Mouse (Mus musculus) kidney, adult 18-20 months (tissue): ENCODE measurements around the gene Dnttip1.
A peak's percentile ranks its signal among the peaks of the same experiment; 100 is the strongest.
"Not testable (repeated sequence)": the region's sequence is repeated elsewhere in the genome, so short reads cannot be mapped to it uniquely, and the experiment has no call there.

Experiments
- DNase-seq: peaks from one replicate; pipeline ENCODE4 v3.0.0; 2021

The Dnttip1 gene

DNA sequence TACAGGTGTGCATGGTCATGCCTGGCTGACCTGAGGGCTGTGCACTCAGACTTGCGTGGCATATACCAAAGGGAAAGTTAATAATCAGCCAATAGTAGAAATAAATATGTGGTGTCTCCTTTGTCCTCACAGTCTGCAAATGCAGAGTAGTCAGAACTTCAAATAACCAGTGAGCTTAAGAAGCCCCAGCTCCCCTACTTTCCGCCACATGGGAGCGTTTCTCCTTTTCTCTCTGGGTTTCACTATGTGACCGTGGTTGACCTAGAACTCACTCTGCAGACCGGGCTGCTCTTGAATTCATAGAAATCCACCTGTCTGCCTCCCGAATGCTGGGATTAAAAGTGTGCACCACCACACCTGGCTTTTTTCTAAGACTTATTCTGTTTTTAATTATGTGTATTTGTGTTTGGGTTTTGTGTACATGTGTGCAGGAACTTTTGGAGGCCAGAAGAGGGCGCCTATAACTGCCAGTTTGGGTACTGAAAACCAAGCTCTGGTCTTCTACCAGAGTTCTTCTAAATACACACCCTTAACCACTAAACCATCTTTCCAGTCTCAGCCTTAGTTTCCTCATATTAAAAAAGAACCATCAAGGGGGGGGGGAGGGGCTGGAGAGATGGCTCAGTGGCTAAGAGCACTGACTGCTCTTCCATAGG lies 38.3 kb downstream of the Dnttip1 start:
- DNase-seq, result no peak

DNA sequence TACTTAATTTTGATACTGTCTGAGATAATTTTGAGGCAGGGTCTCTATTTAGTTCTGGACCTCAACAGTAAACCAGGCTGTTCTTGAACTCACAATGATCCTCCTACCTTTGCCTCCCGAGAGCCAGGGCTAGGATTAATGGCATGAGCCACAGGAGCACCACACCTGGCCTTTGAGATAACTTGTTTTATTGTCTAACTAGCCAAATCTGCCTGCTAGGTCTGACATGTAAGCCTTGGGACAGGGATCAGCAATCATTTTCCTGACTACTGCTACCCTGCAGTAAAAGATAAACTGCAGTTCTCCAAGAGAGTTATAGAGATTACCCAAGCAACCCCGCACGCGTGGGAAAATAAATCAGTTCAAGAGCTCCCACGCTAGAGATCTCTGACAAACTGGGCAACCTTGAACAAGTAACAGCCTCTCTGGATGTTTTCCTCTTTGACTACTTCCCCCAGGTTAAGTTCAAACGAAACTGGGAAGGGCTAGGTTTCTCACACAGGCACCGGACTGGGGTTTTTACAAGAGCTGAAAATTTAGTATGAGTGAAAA lies 39.2 kb downstream of the Dnttip1 start:
- DNase-seq, result no peak

DNA sequence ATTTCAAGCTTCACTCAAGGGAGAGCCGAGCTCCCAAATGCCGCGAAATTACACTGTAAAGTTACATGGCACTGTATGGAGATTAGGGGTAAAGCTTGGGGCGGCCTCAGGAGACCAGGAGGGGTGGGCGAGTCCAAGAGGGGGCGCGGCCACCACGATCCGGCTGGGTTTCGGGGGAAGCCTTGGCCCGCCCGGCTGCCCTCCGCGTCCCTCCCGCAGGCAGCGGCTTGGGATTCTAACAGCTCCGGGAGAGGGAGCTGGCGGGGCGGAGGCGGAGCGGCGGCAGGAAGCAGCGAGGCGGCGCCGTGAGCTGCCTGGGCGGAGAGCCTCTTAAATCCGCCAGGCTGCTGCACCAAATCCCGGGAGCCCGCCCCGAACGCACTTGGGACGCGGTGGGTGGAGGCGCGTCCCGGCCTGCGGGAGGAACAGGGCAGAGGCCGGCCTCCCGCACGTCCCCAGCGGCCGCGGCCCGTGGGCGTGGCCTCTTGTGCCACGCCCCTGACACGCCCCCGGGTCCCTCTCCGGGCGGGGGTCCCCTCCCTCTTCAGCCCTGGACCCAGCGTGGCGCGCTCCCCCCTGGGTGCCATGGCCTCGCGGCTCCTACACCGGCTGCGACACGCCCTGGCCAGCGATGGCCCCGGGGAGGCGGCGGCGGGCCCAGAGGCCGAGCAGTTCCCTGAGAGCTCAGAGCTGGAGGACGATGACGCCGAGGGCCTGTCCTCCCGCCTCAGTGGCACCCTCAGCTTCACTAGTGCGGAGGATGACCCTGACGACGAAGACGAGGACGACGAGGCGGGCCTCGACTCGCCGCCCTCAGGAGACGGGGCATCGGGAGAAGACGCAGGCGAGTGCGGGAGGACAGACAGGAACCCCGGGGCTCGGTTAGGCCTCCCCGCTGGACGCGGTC lies 40.0 kb downstream of the Dnttip1 start, which contains the start of gene Snx21:
Gene Snx21 (plus strand): TSS at position 343 of the 907 bp plus-strand sequence.
- peak; percentile 93 for DNase-seq

DNA sequence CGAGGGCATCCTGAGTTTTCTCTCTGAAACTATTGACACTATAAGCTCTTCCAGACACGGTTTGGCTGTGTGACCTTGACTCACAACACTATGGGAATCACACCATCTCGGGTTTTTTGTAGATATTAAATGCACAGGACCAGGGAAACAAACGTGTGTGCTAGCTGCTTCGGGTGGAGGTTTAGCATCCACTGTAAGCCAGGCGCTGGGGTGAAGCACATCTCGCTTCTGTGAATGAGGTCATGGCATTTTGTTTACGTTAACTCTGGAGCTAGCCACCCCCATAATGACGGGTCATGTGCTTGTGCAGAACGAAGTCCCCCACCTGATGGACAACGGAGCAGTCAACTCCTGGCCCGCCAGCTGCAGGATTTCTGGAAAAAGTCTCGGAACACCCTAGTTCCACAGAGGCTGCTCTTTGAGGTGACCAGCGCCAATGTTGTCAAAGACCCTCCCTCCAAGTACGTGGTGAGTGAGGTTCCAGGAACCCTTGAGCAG lies 40.7 kb downstream of the Dnttip1 start:
- DNase-seq, result no peak

DNA sequence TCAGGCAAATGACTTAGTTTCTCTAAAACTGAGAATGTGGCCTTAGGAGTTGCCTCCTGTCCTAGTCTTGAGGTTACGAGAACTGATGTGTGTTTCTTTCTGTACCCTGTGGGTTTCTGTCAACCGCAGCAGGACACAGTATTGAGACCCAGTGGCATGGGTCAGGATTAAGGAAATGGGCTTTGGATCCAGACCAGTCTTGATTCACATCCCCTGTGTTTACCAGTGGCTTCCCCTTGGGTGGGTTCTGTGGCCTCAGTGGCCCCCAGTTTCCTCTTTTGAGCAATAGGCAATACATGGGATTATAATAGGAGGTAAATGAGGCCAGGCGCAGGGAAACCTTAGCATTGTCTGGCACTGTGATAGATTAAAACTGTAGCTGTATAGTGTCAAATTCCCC lies 41.2 kb downstream of the Dnttip1 start:
- DNase-seq, result no peak

DNA sequence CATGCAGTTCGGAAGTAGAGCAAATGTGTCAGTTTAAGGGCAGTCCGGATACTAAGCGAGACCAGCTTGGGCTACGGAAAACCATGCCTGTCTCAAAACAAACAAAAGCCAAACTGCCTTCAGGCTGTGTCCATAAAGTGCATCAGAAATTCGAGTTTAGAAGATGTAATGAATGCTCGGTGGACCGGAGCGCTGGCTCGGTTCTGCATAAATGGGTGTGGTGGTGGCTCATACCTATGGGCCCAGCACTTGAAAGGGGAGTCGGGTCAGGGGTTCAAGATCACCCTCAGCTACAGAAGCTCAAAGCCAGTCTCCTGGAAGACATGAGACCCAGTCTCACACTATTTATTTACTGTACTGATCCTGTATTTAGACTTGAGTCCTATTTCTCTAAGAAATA lies 42.0 kb downstream of the Dnttip1 start:
- no peak for DNase-seq

DNA sequence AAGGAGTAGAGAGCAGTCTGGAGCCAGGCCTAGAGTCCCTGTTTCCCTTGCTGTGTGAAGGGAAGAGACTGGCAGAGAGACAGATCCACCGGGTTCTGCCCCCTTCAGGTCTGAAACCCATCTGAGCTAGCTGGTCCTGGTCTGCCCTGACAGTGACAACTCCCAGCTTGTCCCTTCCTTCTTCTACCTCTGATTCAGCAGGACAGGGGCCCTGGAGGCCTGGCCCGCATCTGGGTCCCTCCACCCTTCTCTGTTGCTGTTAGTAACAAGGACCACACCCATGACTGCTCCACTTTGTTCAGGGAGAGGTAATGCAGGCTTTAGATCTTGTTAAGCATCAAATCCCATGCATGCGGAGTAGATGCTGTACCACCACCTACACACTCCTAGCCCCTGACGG lies 42.6 kb downstream of the Dnttip1 start:
- no peak for DNase-seq

DNA sequence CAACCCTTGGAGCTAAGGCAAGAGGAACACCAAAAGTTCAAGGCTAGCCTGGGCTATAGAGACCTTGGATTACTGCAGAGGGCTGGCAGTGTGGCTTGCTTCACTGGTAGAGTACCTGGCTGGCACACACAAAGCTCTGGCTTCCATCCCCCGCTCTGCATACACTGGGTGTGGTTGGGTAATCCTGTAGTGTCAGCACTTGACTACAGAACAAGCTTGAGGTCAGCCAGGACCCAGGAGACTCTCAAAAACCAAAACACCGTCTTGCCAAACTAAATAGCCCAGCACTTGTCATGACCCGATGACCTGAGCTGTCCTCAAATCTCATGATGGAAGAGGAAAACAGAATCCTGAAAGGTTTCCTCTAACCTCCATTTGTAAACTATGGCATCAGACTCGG lies 44.7 kb downstream of the Dnttip1 start:
- no peak for DNase-seq

DNA sequence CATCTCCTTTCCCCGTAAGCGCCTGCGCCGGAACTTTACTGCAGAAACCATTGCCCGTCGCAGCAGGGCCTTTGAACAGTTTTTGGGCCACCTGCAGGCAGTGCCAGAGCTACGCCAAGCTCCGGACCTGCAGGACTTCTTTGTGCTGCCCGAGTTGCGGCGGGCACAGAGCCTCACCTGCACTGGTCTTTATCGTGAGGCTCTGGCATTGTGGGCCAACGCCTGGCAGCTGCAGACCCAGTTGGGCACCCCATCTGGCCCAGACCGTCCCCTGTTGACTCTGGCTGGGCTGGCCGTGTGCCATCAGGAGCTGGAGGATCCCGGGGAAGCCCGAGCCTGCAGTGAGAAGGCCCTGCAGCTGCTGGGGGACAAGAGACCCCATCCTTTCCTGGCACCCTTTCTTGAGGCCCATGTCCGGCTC lies 46.1 kb downstream of the Dnttip1 start:
- DNase-seq, result no peak

DNA sequence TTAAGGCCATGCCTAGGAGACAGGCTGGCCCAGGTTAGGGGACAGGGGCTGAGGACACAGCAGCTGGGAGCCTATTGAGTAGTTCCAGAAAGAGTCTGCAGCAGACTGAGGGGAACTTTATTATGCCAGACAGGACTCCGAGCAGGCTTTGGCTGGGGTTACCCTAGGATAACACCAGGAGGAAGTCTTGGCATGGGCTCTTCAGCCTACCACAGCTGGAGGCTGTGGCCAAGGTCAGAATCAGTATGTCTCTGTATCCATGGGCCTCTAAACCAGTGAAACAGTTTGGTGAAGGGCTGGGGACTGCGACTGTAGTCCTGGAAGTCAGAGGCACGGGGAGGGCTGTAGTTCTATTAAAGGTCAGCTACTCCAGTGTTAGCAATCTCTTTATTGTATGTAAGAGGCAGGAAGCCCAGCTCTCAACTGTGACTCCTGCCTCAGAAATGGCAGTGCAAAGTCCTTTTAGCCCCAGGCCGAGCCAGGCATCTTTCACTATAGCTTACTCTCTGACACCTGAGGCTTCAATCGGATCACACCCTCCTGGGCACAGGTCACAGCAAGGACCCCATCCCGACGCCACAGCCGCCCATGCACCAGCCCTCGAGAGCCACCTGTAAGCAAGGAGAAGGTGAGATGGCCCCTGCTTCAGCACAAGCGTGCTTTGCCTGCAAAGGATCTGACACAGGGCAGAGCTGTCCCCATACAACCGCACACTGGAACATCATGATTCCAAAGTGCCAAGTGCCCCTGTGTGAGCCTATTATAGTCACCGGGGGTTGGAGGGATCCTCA lies 46.8 kb downstream of the Dnttip1 start:
- no peak for DNase-seq

DNA sequence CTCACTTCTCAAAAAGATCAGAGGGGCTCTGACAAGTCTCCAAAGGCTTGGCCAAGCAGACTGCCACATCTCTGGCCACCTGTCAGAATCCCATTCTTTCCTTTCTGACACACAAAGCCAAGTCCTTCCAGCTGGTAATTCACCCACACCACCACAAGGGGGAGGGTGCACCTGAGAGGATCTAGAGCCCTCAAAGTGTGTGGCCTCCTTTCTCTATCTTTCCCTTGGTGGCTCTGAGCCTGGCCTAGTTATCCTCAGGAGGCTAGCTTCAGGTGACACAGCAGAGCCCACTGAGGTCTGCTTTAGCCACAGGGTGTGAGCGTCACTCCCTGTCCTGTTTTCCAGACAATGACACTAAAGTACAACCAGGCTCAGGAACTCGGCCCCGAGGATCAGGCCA lies 47.5 kb downstream of the Dnttip1 start:
- DNase-seq, result peak; percentile 73

DNA sequence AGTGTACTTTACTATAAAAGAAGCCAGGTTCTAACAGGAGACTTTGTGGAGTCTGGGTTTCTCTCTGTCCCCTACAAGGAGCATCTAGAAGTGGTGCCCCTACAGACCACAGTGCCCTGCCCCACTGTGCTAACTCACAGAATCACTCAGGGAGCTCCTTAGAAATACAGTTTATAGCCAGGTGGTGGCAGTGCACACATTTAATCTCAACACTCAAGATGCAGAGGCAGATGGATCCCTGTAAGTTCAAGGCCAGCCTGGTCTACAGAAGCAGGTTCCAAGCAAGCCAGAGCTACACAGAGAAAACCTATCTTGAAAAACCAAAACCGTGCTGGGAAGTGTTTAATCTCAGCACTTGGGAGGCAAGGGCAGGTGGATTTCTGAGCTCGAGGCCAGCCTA lies 48.0 kb downstream of the Dnttip1 start:
- DNase-seq, result no peak

DNA sequence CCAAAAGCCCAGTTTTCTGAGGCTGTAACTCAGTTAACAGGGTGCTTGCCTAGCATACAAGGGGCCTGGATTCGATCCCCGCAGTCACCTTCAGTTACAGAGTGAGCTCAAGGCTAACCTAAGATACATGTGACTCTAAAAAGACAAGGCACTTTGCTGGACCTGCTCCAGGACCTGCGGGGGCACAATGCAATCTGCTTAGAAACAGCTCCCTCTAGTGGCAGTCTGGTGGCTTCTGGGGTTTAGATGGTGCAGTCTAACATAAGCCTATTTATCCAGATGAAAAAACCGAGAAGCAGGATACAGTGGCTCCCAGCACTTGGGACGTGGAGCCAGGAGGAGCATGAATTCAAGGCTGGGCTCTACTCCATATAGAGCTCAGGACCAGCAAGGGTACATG lies 48.5 kb downstream of the Dnttip1 start:
- DNase-seq, result peak; percentile 85

DNA sequence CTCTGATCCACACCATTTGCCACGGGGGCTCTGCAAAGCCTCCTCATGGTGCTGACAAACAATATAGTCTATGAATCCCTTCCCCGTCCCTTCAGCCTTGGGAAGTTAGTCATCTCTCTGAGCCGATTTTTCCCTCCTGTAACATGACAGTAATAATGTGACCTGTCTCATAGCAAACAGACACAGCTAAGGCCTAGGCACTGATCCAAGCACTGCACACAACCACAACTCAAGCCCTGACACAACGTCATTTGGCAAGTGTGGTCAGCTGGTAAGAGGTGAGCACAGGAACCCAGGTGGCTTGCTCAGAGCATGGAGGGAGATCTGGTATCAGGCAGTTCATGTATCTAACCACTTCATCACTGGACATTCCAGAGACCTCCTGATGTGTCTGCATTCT lies 50.1 kb downstream of the Dnttip1 start:
- no peak for DNase-seq

DNA sequence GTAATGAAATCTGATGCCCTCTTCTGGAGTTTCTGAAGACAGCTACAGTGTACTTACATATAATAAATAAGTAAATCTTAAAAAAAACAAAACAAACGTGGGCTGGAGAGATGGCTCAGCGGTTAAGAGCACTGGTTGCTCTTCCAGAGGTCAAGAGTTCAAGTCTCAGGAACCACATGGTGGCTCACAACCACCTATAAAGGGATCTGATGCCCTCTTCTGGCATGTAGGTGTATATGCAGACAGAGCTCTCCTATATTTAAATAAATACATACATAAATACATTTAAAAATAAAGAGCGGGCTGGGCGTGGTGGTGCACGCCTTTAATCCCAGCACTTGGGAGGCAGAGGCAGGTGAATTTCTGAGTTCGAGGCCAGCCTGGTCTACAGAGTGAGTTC lies 52.8 kb downstream of the Dnttip1 start:
- DNase-seq, result not testable (repeated sequence)

DNA sequence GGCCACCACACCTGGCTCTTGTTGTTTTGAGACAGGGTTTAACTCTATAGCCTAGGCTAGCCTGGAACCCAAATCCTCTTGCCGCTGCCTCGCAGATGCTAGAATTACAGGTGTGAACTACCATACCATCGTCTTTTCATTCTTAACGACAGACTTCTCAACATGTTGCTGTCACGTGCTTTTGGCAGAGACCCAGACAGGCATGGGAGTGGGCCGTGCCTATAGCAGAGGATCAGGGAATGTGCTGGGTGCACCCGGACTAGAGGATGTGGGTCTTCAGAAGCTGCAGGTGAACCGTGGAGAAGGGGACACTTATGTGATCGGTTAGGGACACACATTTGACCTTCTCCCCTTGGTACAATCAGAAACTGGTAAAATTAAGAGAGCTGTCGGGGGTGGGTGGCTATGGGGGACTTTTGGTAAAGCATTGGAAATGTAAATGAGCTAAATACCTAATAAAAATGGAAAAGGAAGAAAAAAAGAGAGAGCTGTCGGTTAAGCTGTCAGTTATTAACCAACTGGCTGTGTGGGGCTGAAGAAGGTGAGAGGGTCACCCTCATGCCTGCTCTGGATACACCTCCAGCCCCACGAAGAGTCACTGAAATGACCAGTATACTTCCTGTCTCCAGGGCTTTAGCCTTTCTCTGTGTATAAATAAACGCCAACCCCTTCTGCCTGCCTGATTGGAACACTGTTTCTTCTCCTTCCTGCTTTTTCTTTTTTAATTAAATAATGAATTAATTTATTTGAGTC lies 54.6 kb downstream of the Dnttip1 start:
- DNase-seq, result peak; percentile 25

DNA sequence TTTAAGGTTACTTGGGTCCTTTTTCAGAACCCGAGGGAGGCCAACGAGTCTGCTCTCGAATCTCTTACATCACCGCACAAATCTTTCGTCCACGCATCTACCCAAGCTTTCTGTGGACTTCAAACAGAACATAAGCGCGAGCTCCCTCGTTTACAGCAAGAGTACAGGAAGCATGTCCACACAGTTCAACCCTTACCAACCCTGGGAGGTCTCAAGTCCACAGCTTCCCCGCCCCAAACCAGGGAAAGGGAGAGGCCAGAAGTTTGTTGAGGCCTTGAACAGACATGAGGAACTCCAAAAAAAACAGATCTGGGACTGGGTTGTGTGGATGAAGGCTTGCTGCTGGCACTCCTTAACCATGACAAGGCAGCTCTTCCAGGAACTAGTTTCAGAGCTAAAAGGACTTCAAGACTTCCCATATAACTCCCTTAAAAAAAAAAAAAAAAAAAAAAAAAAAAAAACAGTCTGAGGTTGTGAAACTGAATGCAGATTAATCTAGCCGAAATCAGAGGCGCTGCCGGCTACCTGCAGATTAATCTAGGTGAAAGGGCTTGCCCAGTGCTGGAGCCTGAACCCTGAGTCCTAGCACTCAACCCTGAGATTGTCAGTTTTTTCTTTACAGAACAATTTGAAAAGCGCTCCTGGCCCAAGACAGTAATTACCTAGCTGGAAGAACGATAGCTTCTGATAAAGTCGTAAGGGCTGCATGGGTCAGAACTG lies 57.6 kb downstream of the Dnttip1 start:
- peak; percentile 27 for DNase-seq

DNA sequence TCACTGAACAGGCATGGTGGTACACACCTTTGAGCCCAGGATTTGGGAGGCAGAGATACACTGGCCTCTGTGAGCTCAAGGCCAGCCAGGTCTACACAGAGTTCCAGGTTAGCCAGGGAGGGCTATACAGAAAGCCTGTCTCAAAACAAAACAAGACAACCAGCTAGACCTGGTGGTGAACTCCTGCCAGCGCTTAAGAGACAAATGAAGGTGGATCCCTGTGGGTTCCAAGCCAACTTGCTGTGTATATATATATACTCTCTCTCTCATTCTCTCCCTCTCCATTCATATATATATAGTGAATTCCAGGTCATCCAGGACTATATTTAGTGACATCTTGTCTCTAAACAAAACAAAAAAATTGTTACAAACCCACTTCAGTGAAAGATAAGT lies 58.1 kb downstream of the Dnttip1 start:
- no peak for DNase-seq

DNA sequence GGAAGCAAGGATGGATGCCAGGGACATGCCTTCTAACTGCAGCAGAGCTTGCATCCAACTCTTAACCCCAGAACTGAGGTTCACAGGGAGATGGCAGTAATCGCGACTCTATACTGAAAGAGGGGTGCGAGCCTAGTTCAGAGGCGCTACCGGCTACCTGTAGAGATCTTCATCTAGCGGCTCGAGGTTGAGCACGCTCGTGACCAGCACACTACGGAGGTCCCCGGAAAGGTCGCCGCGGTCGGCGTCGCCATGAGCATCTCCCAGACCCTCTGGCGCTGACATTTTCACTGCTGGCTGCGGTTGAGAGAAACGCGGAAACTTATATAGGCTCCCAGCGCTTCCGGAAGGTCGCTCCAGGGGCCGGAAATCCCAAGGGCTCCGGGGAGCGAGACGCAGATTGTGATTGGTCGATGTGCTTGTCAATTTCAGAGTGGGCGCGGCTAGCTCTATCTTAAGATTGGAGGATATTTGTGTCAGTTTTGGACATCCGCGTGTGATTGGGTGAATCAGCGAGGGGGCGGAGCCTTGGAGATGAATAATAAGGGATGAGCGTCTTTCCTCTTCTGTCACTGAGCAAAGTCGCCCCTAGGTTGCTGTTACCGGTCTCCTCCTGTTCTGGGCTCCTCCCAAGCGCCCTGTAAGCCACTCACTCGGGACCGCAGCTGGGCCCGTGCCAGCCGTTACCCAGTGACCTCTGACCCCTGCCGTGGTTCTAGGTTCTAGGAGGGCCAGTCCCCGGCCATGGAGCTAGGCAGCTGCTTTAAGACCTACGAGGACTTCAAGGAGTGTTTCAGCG lies 58.9 kb downstream of the Dnttip1 start, which contains the start of the genes Acot8 and Zswim3:
Gene Acot8 (minus strand): TSS at position 350 of the 799 bp plus-strand sequence.
Gene Zswim3 (plus strand): TSS at position 566 of the 799 bp plus-strand sequence.
- peak; percentile 100 for DNase-seq

DNA sequence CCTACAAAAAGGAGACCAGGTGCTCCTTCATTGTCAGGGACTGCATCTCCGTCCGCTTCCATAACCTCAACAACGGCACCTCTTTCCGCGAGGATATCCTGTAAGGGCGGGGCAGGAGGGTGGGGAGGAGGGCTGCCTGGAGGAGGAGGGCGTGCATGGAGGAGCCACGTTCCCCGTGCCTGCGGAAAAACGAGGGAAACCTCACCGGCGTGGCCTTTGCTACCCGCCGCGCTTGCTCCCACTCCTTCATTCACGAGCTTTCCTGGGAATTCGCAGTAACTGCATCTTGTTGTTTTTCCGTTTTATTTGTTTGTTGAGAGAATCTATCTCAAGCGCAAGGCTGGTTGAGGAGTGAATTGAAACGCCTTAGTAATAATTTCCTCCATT lies 59.5 kb downstream of the Dnttip1 start:
- DNase-seq, result no peak
